Mouse (Mus musculus) c-Kit-negative CD71-positive TER-119-positive erythroid progenitor cells, embryonic 14.5 days (primary cell): ENCODE data around the gene Cdk20.
"Not testable (repeated sequence)": the region's sequence is repeated elsewhere in the genome, so short reads cannot be mapped to it uniquely, and the experiment has no call there.

Source experiments
- DNase-seq: peaks from one replicate; pipeline ENCODE4 v3.0.0-alpha.2; 2013; ENCODE audit warnings: low read depth, low spot score

Gene Cdk20

DNA sequence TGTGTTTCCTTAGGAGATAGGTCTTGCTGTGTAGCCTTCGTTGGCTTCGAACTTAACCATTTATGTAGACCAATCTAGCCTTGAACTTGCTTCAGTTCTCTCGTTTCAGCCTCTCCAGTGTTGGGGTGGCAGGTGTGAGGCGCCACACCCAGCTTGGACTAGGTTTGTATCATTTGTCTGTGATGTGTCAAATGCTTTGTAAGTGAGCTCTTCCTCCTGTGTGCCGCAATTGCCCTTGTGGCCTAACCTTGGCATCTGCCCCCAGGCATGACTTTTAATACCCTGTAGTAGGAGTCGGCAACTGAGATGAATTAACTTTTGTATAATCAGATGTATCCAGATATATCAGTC is 9.5 kb upstream of the Cdk20 start:
- DNase-seq, result no peak

DNA sequence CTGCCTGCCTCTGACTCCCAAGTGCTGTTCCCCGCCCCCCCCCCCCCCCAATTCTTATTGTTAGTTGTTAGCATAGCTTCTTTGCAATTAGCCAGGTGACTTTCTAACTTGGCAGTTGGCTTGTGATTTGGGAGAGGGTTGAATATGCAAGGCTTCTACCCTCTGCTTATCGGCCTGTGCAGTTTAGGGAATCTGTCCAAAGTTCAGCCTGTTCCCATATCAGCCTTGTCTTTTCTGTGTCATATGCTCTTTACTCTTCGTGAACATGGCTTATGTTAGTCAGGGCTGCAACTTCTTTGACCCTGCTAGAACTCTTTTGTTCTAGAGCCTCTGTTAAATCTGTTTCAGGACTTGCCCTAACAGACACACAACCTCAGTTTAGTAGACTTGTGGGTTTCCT is 7.8 kb upstream of the Cdk20 start:
- no peak for DNase-seq

DNA sequence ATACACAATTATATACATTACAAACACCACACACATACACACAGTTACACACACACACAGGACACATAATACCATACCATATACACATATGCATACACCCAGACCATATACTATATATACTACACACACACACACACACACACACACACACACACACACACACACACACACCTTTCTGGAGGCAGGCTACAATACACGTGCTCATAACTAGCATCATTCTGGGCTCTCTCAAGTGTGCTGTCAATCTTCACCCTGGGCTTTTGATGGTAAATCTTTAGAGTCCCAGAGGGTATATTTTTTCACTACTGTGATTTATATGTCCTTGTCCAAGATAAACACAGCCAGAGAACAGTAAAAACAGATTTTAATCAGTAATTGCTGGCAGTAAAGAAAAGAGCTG is 6.8 kb upstream of the Cdk20 start:
- DNase-seq, result no peak

- no peak for DNase-seq
These were observed 2.8 kb upstream of the Cdk20 start for GRCm38 (mm10) chr13:64429328-64429727.

GRCm38 (mm10) chr13:64437801-64438200 is 5.7 kb downstream of the Cdk20 start:
- no peak for DNase-seq

GRCm38 (mm10) chr13:64438863-64439452 is 6.8 kb downstream of the Cdk20 start:
- peak; percentile 49 for DNase-seq

GRCm38 (mm10) chr13:64439471-64439870 is 7.4 kb downstream of the Cdk20 start:
- DNase-seq, result no peak

DNA sequence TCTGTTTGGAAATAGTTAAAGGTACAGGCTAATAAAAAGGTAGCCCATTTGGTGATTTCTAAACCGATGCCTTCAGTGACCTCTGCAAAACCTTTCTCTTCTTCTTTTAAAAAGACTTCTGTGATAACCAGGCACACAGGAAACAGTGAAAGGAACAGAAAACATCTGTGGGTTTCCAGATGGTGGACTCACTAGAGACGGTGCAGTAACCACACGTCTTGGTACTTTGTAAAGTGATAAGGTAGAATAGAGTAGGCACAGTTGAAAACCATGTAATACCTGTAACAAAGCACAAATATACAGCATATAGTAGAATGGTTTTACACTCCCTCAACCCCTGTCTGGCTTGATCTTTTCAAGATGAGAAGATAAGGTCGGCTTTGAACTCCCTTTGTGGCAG is 8.5 kb downstream of the Cdk20 start:
- DNase-seq, result no peak

GRCm38 (mm10) chr13:64443263-64443894 is 11.3 kb downstream of the Cdk20 start:
- DNase-seq, result no peak

DNA sequence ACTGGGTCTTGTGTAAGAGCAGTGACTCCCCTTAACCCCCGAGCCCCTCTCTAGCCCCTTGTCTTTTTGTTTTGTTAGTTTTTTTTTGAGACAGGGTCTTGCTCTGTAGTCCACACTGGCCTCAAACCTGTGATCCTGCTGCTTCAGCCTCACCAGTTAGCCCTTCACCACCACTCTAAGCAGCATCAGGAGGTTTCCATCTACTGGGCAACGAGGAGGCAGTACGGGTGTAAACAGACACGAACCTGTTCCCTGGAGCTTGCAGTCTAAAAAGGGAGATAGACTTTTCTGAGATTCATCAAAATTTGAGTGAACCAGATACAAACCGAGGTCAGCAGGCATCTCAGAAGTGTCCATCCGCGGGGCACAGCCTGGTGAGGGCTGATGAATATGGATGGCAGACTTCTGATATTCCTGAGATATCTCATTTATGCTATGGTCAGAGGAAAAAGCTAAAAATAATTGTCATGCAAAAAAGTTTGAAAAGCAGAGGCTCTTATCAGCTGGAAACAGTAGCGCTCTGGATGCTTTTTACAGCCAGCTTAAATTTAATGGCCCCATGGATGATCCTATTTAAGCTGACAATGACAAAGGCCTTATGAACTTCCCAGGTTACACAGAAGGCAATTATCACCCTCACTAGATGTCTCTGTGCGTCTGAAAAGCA is 13.3 kb downstream of the Cdk20 start:
- no peak for DNase-seq

- DNase-seq, result no peak
These were observed 15.8 kb downstream of the Cdk20 start for GRCm38 (mm10) chr13:64447947-64448346.

- DNase-seq, result no peak
These were observed 16.6 kb downstream of the Cdk20 start for GRCm38 (mm10) chr13:64448729-64449128.

GRCm38 (mm10) chr13:64450001-64450794 is 18.1 kb downstream of the Cdk20 start:
- DNase-seq, result no peak

DNA sequence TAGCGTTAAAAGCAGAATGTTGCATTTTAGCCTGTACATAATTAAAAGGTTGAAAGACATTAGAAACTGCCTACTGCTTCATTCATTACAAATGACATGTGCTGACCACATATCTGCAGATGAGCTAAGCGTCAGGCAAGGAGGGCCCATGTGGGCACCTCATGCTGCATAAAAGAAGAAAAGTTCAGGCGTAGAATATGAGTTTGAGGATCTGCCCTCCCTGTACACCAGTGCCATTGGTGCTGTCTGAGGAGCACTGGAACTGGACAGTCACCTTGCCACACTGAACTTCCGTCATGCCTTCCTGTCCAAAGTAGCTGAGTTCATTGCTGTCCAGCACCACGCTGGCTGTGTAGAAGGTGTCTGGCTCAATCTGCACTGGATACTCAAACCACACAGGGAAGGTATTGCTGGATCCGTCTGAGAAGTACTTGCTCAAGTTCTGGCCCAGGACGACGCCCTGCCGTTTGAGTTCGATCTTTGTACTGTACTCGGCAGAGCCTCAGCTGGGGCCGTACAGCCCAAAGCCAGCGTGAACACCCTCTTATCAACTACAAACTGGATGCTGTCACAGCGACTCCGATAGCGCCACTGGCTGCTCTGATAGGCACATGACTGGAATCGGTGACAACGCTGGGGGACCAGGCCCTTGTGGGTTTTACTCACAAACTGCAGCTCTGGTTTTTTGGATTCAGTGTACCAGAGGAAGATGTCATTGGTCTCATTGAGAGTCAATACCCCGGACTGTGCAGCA is 25.3 kb downstream of the Cdk20 start:
- DNase-seq, result not testable (repeated sequence)

- no peak for DNase-seq
These were observed 26.1 kb downstream of the Cdk20 start for GRCm38 (mm10) chr13:64458181-64458580.

DNA sequence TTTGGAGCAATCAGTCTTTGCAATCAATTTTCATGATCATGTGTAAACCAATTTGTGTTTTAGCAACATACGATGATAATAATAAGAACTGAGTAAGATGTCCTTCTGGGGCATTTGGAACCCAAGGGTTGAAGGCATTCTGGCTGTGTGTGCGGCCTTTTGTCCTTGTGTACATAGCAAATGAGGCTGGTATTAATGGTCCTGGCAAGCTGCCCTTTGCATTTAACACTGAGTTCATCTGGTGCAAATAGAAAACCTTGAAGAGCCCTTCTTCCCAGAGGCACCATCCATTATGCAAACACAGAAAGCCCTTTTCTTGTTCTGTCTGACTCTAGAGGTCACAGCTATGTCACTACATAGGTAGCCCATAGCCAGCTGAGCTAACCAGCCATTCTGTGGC is 30.5 kb downstream of the Cdk20 start:
- no peak for DNase-seq

DNA sequence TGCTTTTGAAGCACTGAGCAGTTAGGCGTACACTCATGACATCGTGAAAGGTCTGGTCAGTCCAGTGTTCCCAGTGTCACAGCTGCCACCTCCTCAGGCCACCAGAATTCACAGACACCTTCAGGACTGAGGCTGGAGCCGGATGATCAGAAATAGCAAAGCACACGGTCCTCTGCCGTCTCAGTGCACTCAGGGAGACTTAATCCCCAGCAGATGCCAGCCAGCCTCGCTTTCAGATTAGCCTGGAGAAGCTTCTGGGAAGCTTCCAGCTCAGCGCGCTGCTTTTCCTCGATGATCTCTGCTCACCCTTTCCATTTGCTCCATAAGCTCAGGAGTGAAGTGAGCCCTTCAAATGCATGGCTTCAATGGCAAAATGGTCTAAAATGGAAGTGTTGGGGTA is 33.1 kb downstream of the Cdk20 start:
- DNase-seq, result no peak

DNA sequence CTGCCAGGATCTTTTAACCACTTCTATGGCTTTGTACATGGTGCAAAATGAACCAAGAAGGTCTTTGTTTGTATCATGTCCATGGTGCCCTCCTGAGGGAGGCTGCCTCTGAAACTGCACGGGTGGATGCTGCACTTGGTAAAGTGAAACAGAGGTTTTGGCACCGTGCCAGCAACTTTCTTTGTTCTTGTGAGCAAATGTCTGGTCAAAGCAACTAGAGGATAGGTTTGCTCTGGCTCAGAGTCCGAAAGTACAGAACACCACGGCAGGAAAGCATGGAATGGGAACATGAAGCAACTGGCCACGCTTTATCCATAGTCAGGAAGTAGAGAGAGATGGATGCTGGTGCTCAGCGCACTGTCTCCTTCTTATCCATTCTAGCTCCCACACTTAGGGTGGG is 35.8 kb downstream of the Cdk20 start:
- DNase-seq, result no peak

GRCm38 (mm10) chr13:64477968-64478367 is 45.9 kb downstream of the Cdk20 start:
- no peak for DNase-seq

GRCm38 (mm10) chr13:64479960-64480359 is 47.8 kb downstream of the Cdk20 start:
- DNase-seq, result no peak

- no peak for DNase-seq
These were observed 57.8 kb downstream of the Cdk20 start for GRCm38 (mm10) chr13:64489886-64490285.
